Mouse (Mus musculus) urinary bladder, adult 2 months (tissue): ENCODE measurements around the gene Acvr2b. TPM values are rescaled to one million over a fixed set of nuclear protein-coding genes. Genes with fewer than 3 reads are reported as not detected.
"Not testable (repeated sequence)": the region's sequence is repeated elsewhere in the genome, so short reads cannot be mapped to it uniquely, and the experiment has no call there.

ENCODE experiments used
- DNase-seq: peaks from one replicate; pipeline ENCODE4 v3.0.0; 2022; ENCODE audit warnings: low spot score
- polyA plus RNA-seq: library from polyadenylated mRNA; depleted of rRNA; stranded (reverse); fragments of >200 nt; gene quantifications from 2 replicates; pipeline ENCODE4 v1.2.3, GENCODE M21; 2012; rRNA removed

Gene Acvr2b
- polyA plus RNA-seq: 2.3 and 3.7 TPM in 2 replicates

DNA sequence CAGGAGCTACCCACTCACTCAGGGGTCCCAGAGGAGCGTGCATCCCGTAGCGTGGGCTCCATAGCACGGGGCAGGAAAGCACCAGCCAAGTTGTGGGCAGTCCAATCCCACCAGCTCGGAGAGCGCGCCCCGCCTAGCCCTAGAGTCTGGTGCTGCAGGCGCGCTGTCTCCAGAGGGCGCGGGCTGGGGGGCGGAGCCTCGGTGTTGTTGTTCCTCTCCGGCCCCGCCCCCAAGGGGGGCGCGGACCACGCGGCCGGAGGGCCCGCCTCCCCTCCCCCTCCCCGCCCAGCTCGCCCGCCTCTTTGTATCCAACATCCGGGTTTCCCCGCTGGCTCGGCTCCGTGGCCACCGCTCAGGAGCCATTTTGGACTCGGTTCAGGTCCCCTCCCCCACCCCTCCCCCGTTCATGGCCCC lies at the start of gene Acvr2b:
TSS of gene Acvr2b (plus strand) at position 318 of the 414 bp plus-strand sequence.
- DNase-seq: peak; percentile 78

DNA sequence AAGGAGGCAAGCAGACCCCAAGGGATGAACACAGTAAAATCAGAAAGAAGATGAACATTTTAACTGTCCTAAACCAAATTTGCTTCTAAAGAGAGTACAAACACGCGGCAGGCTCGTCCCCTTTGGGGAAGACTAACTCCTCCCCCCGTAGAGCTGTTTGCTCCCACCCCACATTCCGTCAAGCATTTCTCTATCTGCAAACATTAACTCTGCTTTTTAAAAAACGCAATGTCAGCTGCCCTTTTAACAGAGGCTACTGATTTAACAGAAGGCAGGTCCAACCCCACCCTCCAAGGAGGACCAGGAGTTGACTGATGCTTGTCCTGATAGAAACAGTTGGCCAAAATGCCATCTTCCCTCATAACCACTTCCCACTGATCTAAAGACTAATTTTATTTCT lies 48.0 kb upstream of the Acvr2b start:
- DNase-seq: no peak

DNA sequence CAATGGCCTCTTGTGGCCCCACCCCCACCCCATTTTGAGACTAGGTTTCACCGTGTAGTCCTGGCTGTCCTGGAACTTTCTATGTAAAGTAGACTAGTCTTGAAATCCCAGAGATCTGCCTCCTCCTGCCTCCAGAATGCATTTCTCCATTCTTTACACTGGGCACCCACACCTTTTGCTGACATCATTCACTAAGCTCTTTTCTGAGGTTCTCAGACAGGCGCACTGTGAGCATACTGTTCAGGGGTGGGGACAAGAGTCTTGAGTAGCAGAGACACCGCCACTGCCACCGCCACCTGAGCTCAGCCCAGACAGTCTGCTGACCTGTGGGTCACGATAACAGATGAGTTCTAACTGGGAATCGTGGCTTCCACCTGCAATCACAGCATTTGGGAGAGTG lies 46.0 kb upstream of the Acvr2b start:
- DNase-seq: no peak

DNA sequence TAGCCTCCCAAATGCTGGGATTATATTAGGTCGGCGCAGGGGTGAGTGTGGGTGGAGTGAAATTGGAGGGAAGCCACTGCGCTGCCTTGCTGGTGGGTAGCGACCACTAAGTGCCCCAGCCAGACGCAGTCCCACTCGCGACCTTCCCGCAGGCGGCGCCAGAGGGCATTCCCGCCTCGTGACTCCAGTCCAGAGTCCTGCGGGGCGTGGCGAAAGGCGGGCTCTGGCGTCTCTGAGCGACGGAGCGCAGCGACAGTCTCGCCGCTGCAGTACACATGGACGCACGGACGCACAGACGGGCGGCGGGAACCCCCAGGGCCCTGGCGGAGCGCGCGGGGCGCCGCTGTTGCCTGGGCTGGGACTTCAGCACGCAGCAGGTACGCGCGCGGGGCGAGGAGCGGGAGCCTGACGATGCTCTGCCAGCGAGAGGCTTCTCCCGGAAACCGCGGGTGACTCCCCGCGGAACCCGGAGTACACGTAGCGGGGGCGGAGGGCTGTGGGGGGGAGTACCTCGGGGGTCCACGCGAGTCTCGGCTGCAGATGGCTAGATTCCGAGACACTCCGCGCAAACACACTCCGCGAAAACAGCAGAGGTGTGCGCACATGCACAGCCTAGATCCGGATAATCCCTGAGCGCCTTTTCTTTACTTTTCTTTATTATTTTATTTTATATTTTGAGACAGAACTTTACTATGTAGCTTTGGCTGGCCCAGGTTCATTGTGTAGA lies 44.4 kb upstream of the Acvr2b start, which contains the start of gene Xylb:
TSS of gene Xylb (plus strand) at position 51 of the 727 bp plus-strand sequence.
- peak; percentile 76 for DNase-seq

DNA sequence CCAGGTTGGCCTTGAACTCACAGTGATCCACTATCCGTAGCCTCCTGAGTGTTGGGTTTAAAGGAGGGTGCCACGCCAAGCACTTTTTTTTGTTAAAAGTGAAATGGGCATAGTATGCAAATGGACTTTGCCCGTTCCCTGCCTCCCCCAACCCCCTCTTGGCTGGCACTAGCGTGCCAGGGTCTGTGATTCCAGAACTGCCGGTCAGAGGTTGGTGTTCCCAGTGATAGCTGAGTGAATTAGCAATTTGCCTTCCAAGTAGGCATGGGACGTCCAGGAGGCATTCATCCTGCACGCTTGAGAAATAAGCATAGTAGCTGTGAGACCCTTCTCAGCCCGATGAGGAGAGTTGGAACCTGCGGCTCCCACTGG lies 43.9 kb upstream of the Acvr2b start:
- no peak for DNase-seq

DNA sequence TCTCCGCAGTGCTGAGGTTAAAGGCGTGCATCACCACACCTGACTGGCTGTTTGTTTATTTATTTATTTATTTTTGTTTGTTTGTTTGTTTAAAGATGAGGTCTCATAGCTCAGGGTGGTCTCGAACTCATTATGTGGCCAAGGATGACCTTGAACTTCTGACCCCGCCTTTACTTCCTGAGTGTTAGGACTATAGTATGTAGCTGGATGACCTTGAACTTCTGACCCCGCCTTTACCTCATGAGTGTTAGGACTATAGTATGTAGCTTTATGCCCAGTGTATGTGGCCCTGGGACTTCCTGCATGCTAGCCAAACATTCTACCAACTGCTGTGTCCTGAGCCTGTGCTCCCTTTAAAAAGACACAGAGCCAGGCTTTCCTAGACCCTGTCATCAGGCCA lies 40.5 kb upstream of the Acvr2b start:
- no peak for DNase-seq

DNA sequence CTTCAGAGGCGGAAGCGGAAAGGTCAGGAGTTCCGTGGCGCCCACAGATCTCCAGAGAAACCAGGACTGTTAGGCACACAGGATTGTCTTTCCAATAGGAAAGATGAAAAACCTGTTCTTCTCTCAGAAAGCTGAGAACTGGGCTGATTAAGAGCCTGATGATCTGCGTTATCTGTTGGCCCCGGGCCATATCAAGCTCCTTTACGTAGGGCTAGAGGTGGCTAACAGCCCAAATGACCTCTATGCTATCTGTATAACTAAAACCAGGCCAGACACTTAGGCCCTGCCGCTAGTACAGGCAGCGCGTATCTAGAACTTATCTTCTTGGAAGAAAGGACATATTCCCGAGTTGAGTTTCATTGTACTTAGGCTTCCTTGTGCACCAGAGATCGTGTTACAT lies 38.7 kb upstream of the Acvr2b start:
- DNase-seq: no peak

DNA sequence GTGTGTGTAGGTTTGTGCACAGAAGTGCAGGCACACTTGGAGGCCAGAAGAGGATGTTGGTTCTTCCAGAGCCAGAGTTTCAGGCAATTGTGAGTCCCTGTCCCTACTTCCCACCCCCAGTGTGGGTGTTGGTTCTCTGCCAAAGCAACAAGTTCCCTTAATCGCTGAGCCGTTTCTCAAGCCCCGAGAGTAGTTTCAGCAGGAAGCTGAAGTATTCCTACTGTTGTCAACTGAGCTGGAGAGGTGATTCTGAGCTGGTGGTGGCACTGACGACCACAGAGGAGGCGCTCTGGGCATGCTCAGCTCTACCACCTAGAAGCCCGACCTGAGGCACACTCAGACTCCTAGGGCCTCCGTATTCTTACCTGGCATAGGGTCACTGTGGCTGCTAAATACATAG lies 36.6 kb upstream of the Acvr2b start, which contains the start of gene Slc22a14:
TSS of gene Slc22a14 (minus strand) at position 270 of the 400 bp plus-strand sequence.
- no peak for DNase-seq

DNA sequence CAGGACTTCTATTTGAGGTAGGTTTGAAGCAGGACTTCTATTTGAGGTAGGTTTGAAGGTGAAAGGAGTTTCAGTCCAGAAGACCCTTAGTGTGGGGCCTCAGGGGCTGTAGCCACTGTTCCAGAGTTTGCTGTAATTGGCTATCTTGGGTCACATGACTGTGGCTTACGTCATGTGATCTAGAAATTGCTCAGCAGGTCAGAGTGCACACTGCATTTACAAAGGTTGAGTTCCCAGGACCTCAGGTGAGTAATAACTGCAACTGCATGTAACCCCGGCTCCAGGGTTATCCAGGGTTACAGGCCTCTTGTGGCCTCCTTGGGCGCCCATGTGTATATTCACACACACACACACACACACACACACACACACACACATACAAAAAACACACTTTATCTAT lies 33.6 kb upstream of the Acvr2b start:
- no peak for DNase-seq

DNA sequence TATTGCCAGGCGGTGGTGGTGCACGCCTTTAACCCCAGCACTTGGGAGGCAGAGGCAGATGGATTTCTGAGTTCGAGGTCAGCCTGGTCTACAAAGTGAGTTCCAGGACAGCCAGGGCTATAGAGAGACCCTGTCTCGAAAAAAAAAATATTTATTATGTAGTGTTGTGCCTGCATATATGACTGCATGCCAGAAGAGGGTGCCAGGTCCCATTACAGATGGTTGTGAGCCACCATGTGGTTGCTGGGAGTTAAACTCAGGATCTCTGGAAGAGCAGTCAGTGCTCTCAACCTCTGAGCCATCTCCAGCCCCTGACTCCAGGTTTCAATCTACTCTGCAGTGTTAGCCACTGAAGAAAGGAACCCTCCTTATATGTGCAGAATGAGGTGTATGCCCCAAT lies 31.1 kb upstream of the Acvr2b start:
- DNase-seq: not testable (repeated sequence)

DNA sequence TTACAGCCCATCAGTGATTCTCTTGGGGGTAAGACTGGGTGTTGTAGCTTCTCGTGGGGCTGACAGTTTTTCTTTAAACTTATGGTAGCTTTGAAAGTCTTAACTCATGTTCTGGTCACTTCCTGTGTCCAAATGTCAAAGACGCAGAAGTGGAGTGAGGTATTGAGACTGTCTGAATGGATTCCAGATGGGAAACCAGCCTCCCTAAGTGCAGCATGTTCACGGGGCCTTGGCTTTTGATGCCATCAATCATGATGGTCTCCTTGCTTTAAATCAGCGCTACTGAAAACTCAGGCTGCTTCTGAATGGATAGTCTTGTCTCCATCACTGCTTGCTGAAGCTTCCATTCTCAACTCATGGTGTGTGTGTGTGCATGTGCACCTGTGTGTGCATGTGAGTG lies 30.7 kb upstream of the Acvr2b start:
- DNase-seq: no peak

DNA sequence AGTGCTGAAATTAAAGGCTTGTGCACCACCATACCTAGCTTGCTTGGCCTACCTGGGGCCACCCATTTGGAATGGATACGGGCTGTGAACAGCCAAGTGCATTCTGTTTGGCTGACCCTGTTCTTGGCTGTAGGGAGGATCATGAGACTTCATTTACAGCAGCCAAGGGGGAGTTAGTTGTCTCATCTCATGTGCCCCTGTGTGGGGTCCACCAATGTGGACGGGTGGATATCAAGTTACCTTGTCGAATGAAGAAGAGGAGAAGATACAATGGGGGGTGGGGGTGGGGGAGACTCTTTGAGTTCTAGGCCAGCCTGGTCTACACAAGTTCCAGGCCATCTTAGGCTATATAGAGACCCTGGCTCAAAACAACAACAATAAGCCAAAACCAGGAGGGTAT lies 26.9 kb upstream of the Acvr2b start:
- DNase-seq: no peak

DNA sequence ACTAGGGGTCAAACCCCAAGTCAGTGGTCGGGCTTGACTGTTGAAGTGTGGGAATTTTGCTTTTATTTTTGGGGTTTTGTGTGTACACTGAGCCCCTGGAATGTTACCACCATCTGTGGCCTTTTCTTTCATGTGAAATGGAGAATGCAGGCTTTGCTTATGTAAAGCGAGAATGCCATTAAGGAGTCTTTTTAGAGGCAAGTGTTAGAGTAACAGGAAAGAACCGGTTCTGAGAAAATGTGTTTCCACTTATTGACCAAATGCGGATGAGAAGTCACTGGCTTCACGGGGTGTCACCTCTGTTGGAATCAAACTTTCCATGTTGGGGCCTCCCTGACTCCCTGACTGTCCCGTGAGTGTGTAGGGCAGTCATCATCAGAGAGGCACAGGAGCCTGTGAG lies 26.4 kb upstream of the Acvr2b start:
- DNase-seq: no peak

DNA sequence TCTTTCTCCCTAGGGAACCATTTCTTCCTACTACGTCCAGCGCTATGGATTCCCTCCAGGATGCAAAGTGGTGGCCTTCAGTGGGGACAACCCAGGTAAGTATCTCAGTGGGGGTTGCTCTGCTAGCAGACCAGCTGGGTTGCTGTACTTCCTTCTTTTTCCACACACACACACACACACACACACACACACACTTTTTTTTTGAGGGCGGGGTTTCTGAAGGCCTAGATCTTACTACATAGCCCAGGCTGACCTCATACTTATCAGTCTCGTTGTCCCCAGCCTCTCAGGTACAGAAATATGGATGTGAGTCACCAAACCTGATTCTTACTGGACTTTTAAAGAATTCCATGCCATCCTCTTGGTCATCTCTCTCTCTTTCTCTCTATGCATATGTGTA lies 23.7 kb upstream of the Acvr2b start:
- DNase-seq: no peak

DNA sequence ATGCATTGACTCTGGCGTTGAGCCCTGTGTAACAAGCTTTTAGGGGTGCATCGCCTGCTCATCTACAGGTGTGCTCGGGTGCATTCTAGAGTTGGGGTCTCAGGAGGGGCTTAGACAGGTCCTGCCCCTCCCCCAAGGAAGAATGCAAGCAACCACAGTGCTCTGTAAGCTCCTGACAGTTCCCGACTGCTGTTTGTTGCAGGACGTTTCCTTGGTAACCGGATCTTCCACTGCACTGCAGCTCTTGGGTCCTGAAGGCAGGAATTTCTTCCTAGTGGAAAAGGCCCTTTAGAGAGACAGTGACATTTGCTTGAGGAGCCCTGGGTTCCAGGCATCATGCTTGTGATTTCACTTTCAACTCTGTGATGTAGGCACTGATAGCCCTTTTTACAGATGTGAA lies 19.3 kb upstream of the Acvr2b start:
- DNase-seq: no peak

DNA sequence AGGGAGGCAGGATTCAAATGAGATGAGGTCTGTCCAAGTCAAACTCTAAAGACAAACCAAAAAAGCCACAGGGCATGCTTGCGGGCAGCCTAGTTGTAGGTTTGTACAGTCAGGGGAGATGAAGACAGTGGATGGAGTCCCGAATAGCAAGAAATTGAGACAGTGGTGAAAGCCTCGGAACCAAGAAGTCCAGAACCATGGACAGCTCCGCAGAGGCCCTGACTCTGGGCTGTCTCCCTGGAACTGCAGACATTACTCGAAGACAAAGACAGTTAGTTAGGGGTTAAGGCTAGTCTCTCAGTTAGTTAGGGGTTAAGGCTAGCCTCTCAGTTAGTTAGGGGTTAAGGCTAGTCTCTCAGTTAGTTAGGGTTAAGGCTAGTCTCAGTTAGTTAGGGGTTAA lies 13.0 kb upstream of the Acvr2b start:
- no peak for DNase-seq

DNA sequence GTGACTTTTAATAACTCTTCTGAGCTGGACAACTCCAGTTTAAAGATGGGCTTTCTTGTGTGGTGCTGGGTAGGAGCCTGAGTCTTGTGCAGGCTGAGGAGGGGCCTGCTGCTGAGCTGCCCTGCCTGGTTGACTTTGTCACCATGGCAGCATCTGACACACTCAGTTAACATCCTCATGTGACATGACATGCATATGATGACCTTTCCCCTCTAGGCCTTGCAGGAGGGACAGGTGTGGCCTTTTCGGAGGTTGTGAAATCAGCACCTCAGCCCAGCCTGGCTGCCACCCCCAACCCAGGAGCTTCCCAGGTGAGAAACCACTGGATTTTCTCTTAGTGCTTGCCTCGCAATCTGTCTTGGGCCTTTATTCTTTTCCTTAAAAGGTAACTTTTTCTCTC lies 11.7 kb upstream of the Acvr2b start:
- DNase-seq: no peak

DNA sequence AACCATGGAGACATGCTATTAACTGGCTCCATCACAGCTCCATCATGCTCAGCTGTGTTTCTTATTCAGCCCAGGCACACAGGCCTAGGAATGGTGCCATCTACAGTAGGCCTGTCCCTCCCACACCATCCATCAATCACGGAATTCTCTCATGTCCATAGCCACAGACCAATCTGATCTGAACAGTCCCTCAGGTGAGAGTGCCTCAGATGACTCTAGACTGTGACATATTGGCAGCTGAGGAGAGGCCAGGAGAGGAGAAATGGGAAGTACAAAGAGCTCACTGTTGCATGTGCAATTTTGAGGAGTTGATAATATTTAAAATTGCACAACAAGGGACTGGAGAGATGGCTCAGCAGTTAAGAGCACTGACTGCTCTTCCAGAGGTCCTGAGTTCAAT lies 7.1 kb upstream of the Acvr2b start:
- DNase-seq: no peak

DNA sequence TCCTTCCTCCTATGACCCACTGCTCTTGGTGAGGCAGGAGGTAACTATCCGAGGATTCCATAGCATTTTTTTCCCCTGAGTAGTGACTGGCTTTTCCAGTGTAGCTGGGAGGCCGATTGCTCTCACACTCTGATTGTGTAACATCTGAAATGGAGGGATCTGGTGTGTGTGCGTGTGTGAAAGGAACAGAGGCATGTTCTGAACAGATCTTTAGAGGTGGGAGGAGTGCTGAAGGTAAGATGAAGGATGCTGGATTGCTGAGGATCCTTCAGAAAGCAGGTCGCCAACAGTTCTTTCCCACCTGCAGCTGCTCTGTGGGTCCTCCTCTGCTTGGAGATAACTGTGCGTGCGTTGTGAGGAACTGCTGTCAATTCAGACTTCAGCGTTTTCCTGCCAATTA lies 567 bp upstream of the Acvr2b start:
- DNase-seq: no peak

DNA sequence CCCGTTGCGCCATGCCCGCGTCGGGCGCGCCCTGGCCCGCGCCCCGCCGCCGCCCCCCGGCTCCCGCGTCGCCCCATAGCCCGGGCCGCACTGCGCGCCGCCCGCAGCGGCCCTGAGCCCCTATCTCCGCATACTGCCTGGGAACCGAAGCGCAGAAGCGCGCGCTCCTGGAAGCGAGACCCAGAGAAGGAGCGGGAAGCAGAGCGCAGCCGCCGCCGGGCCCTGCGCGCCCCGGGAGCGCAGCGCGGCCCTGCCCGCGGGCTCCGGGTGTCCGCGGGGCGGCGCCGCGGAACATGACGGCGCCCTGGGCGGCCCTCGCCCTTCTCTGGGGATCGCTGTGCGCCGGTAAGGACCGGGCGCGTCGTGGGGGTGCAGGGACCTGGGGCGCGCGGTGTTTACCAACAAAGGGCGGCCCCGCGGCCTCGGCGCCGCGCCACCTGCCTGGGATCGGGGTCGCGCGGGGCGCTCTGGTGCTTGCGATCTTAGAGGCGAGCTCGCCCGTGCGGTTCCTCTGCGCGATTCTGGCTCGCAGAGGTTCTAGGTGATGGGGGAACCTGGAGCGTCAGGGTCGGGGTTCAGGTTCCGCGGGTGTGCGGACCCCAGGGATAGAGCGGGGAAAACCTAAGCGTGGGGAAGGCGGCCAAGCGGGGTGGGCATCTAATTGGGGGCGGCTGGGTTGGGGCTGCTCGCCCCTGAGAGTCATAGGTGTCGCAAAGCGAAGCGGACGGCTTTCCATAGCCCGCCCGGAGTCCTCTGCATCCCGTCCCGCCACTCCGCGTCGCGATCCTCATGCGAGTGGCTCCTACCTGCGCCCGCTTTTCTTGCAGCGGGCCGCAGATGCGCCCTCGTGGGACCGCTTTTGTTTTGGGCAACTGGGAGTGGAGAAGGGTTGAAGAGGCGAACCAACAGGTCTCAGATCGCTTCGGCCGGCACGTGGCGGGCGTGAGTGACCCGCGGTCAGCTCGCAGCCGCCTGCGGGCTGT lies 626 bp downstream of the Acvr2b start:
- peak; percentile 54 for DNase-seq

DNA sequence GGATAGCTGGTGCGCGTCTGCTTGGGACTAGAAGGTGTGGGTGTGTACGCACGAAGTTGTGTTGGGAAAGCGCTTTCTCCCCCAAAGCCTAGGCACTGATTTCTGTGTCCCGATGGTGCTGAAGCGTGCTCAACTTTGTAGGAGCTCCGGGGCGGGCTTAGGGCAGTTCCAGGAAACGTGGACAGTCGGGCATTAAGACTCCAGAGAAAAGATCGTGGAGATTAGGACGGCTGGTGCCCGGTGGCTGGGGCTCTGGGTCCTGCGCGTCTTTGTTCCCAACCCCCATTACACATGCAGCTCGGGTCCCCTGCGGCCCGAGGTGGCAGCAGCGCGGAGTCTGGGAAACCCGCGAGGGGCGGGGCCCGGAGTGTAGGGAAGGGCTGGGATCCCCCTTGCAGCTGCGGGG lies 1.3 kb downstream of the Acvr2b start:
- no peak for DNase-seq

DNA sequence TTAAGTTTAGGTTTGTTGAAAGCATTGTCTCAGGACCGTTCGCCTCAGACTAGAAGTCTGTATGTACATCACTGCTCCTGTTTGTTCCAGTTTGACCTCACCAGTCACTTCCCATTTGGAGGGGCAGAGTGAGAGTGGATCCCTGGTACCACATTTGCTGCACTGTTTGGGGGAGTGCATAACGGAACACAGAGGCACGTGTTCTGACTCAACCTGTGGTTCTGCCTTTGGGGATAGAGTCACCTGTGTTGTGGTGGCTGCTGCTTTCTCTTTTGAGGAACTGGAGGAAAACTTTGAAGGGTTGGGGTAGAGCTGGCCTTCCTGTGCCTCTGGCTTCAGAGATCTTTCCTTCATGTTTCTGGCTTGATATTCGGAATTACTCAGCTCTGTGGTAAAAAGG lies 2.2 kb downstream of the Acvr2b start:
- DNase-seq: no peak

DNA sequence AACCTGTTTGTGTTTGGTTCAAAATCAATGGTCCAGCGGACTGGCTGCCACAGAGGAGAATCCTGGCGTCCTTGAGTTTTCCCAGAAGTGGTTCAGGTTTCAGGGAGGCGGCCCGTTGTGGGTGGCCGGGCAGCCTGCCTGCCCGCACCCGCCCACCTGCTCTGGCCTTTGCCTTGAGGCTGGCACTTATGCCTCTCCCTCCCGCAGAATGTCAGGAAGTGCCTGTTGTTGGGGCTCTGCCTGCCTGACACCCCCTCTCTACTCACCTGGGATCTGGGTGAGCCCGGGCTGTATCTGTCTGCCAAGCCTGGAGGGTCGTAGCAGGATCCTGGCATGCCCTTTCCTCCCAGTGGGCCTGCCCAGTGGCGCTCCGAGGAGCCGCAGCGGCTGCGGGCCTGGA lies 6.0 kb downstream of the Acvr2b start:
- no peak for DNase-seq
